Mouse (Mus musculus): ENCODE results near the gene Fat3.

DNA sequence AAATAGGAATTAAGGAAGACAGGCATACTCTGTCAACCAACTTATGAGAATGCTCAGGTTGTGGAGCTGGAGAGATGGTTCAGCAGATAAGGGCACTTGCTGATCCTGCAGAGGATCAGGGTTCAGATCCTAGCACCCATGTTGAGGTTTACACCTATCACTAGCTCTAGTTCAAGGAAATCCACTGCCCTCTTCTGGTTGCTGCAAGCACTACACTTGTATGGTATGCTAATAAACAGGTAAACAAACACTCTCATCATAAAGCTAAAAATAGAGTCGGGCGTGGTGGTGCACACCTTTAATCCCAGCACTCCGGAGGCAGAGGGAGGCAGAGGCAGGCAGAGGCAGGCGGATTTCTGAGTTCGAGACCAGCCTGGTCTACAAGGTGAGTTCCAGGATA lies 341.7 kb downstream of the Fat3 start:
- TF ChIP-seq CTCF (IDR thresholded peaks at IDR 0.05; ENCODE audit: borderline replicate concordance, extremely low read depth, insufficient read depth, insufficient read length): no peak
- no peak for TF ChIP-seq POLR2A (IDR thresholded peaks at IDR 0.05; ENCODE audit: borderline replicate concordance, extremely low read depth, insufficient read depth, insufficient read length, poor library complexity, severe bottlenecking)

All from brain, embryonic 14.5 days (tissue).